Mouse (Mus musculus): ENCODE data around the gene Stx4a.

Gene Stx4a

DNA sequence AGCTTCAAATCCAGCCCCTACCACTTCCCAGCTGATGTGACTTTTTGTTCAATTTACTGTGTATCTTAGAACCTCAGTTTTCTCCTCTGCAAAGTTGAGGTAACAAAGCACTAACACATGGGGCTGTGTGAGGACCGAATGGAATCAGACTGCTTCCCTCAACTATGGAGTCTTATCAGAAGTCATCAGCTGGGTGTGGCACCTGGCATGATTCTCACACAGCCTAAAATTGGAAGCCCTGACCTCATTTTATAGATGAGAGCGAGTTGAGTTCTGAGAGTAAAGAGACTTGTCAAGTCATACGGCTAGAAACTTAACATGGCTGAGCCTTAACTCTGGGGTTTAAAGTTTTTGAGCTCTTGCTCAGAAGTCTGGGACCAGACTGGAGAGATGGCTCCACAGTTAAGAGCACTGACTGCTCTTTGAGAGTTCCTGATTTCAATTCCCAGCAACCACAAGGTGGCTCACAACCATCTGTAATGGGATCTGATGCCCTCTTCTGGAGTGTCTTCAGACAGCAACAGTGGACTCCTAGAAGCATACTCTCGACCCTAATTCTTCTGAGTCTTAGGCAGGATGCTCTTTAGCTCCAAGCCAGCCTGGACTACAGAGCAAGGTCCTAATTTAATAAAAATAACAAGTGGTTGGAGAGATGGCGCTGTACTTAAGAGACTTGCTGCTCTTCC, 46.2 kb downstream of the Stx4a start:
- ChIA-PET POLR2A (interaction anchor here (0.6 to 3.5 kb wide), 35 partner anchors 9 to 213 kb away, joined by 3 to 30 read pairs (median 4); partner anchors contain the start of genes Hsd3b7 (in 2 of the 4), Orai3 (in 2 of the 4), Bckdk (in 1 of the 4) and Gm21974 (in 1 of the 4)), CTCF (interaction anchor here (0.6 to 2.5 kb wide), 34 partner anchors 9 to 214 kb away, joined by 3 to 10 read pairs (median 4); partner anchors contain the start of genes Bcl7c (in 1 of the 4), Ctf1 (in 1 of the 4), Fus (in 1 of the 4) and Gm21974 (in 1 of the 4))

DNA sequence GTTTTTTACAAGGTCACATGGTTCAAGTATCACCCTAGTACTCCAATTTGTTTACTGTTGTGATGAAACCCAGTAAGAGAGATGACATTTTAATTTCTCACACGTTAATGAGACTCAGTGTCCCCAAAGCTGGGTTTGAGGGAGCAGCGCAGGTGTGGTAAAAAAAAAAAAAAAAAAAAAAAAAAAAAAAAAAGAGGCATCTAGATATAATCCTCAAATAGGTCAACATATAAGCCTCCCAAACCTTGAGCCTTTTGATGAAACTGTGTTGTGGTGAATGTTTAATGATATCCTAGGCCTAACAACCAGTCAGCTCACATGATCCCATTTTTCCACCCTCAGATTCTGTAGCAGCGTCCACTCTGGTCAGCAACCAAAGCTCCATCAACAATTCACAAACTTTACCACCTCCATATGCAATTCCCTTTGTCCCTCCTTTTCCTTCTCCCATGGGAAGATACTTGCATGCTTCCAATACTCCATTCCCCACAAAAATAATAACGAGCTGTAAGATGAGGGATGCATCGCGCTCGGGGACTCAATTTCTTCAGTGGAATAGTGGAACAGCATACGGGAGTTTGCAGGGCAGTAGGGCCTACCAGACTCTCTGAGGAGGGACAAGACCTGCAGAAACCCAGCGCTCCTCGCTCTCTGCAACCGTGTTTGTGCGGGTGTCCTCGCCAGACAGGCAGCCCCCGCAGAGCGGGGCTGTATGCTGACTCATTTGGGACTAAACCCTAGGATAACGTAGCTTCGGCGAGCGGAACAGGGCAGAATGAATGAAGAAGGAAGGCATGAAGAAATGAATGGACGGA, 50.9 kb downstream of the Stx4a start:
- CTCF ChIA-PET, result interaction anchor here in 2 of 4 experiments (0.5 to 2.3 kb wide), 4 partner anchors 8 to 189 kb away, joined by 4 to 12 read pairs (median 6); partner anchors contain the start of gene Kat8 (in 1 of the 2)
- POLR2A ChIA-PET, result interaction anchor here (0.5 to 5.6 kb wide), 37 partner anchors 7 to 1448 kb away, joined by 3 to 72 read pairs (median 6); partner anchors contain the start of genes Fus (in 2 of the 4), Gm21974 (in 2 of the 4), Kat8 (in 2 of the 4) and Vkorc1 (in 2 of the 4)

DNA sequence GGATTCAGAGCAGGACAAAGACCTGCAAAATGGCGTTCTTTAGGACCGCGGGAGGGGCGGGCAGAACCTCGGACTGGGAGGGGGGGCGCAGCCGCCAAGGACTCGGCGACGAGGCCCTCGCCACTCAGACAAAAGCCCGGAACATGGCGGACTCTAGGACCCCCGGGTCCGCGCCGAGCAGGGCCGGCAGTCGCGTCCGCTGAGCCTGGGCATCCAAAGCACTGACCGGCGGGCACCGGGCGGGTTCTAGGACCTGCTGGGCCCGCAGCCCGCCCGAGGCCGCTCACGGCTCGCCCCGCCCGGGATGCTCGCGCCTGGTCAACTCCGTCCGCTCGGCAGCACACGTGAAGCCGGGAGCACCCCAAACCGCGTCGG, 51.5 kb downstream of the Stx4a start:
- CTCF ChIA-PET, result interaction anchor here in 3 of 4 experiments (0.7 to 2.3 kb wide), 9 partner anchors 9 to 200 kb away, joined by 3 to 12 read pairs (median 4); partner anchors contain the start of genes Gm21974 (in 1 of the 3) and Vkorc1 (in 1 of the 3)
- POLR2A ChIA-PET, result interaction anchor here (0.5 to 5.6 kb wide), 46 partner anchors 8 to 1448 kb away, joined by 3 to 72 read pairs (median 5); partner anchors contain the start of genes Gm21974 (in 3 of the 4), Vkorc1 (in 3 of the 4), Fus (in 2 of the 4) and Kat8 (in 2 of the 4)

DNA sequence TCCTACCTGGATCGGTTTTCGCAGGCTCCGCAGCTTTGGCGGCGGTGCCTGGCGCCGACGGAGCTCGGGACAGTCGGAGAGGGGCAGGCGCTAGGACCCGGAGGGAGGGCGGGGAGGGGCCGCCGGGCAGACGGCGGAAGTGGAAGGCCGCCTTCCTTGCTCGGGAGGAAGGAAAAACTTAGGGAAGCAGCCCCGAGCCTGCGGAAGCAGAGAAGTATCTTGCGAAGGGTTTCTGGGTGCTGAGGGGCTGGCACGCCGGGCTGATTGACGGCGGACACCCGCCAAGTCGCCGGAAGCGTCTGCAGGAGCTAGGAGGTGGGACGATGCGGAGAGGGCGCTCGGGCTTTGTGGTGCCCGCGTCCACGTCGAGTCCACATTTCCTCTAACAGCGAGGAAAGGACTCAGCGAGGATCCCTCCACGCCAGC, 52.0 kb downstream of the Stx4a start, which contains the start of gene Zfp646:
Gene Zfp646 (plus strand): TSS at position 181 of the 426 bp plus-strand sequence.
- CTCF ChIA-PET, result interaction anchor here in 3 of 4 experiments (0.6 to 2.3 kb wide), 11 partner anchors 8 to 201 kb away, joined by 3 to 12 read pairs (median 4); partner anchors contain the start of genes Gm21974 (in 1 of the 3) and Vkorc1 (in 1 of the 3)
- POLR2A ChIA-PET, result interaction anchor here (0.6 to 5.6 kb wide), 65 partner anchors 8 to 1449 kb away, joined by 3 to 72 read pairs (median 4); partner anchors contain the start of genes Gm21974 (in 3 of the 4), Vkorc1 (in 3 of the 4), Fus (in 2 of the 4) and Kat8 (in 2 of the 4)

DNA sequence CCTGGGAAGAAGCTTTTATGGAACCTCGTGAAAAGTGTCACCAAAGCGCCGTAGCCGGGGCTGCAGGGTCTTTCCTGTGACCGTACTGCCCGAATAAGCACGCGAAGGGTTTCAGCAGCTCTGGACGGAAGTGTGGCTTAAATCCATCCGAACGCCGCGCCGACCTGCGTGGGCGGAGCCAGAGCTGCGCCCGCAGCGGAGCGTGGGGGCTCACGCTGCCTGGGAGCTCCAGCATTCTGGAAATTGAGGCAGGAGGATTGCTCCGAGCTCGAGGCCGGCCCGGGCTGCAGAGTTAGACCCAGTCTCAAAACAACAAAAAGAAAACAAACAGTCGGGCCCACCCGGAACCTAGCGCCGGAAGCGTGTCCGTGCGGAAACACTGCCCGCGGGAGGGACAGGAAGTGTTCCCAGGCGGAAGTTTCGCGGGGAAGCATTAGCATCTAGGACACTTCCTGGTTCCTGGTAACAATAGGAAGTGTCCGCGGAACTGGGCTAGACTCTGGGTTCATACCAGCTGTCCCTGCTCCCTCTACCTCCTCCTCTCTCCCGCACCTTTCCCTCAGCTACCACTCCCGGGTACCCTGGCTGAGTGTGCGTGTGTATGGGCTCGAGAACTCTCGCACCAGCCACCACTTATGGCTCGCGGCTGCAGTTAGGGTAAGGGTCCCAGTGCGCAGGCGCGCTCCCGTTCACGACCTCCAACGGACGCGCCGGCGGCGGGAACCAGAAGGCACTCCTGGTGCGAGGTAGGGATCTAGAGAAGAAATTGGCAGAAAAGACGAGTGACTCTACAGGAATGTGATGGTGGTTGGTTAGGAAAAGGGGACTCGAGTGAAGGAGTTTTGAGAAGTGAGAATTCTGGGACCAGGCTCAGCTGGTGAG, 52.6 kb downstream of the Stx4a start, which contains the start of gene Zfp668:
Gene Zfp668 (minus strand): TSS at position 362 of the 882 bp plus-strand sequence.
- ChIA-PET CTCF (interaction anchor here in 3 of 4 experiments (0.6 to 2.3 kb wide), 11 partner anchors 9 to 201 kb away, joined by 3 to 12 read pairs (median 4); partner anchors contain the start of genes Gm21974 (in 2 of the 3) and Vkorc1 (in 2 of the 3)), POLR2A (interaction anchor here (0.6 to 5.6 kb wide), 64 partner anchors 9 to 1449 kb away, joined by 3 to 72 read pairs (median 4); partner anchors contain the start of genes Gm21974 (in 3 of the 4), Vkorc1 (in 3 of the 4), Fus (in 2 of the 4) and Kat8 (in 2 of the 4))

DNA sequence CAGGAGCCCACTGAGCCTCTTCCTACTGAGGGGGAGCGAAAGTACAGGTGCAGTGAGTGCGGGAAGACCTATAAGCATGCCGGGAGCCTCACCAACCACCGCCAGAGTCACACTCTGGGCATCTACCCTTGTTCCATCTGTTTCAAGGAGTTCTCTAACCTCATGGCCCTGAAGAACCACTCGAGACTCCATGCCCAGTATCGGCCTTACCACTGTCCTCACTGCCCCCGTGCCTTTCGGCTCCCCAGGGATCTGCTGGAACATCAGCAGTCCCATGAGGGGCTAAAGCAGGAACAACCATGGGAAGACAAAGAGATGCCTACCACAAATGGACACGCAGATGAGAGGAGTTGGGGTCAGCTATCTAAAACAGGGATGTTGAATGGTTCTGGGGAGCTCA, 55.2 kb downstream of the Stx4a start:
- CTCF ChIA-PET, result interaction anchor here in 1 of 4 experiments (0.8 kb wide), 1 partner anchor 63 kb away, joined by 3 read pairs; no protein-coding TSS in a partner anchor
- POLR2A ChIA-PET, result interaction anchor here (0.6 to 2.0 kb wide), 9 partner anchors 9 to 248 kb away, joined by 3 to 8 read pairs (median 4); partner anchors contain the start of genes Prss53 (in 2 of the 4), Bckdk (in 1 of the 4), Gm21974 (in 1 of the 4) and Pycard (in 1 of the 4)

DNA sequence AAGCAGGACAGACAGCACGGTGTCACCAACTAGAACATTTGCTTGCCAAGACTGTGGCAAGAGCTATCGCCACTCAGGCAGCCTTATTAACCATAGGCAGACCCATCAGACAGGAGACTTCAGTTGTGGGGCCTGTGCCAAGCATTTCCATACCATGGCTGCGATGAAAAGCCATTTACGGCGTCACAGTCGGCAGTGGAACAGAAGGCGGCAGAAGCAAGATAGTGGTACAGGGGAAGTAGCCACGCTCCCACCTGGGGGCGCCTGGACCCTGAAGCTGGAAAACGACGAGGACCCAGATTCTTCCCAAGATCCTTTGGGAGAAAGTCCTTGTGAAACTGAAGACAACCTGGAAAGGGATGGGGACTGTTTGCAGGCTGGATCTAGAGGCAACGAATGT, 56.3 kb downstream of the Stx4a start:
- CTCF ChIA-PET, result no interaction called here
- POLR2A ChIA-PET, result interaction anchor here in 3 of 4 experiments (0.6 to 2.0 kb wide), 9 partner anchors 9 to 419 kb away, joined by 3 to 8 read pairs (median 4); partner anchors contain the start of genes Gm21974 (in 1 of the 3), Prss53 (in 1 of the 3) and Vkorc1 (in 1 of the 3)

DNA sequence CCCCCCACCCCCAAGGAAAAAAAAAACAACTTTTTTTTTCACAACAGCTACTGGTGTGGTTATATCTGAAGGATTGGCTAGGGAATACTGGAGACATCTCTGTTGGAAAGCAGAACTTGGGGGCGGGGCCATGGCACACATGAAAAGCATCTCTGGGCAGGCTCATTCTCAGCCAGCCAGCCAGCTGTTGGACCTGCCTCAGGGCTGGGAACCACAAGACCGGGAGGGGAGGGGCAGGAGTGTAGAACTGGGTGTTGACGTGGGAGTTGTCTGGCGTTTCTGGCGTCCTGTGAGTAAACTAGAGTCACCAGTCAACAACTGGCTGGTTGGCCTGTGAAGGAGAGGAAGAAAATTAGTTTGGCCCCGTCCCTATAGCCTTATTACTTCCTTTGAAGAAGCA, 61.9 kb downstream of the Stx4a start:
- ChIA-PET POLR2A (interaction anchor here in 3 of 4 experiments (0.6 to 7.8 kb wide), 17 partner anchors 10 to 630 kb away, joined by 3 to 72 read pairs (median 3); partner anchors contain the start of genes Gm21974 (in 2 of the 3), Kat8 (in 2 of the 3), Vkorc1 (in 2 of the 3) and Zfp646 (in 2 of the 3)), CTCF (interaction anchor here in 1 of 4 experiments (0.8 to 2.4 kb wide), 2 partner anchors 10 to 33 kb away, joined by 6 to 8 read pairs; partner anchors contain the start of gene Vkorc1)

DNA sequence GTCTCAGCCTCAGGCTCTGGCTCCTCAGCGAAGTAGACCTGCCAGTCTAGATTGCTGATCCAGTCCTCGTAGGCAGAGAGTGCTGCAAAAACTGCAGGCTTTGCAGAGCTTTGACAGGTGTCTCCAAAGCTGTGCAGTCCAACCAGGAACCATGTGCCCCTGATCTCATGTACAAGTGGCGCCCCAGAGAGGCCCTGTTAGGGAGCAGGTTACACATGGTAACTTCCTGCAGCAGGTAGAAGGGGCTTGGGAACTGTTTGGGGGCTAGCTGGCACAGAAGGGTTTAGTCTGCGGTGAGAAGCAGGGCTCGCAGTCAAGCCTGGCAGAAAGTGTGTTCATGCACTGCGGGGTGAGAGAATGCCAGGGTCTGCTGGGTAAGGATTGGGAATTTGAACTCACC, 62.5 kb downstream of the Stx4a start:
- POLR2A ChIA-PET, result interaction anchor here in 3 of 4 experiments (0.6 to 7.8 kb wide), 19 partner anchors 9 to 381 kb away, joined by 3 to 72 read pairs (median 6); partner anchors contain the start of genes Gm21974 (in 2 of the 3), Kat8 (in 2 of the 3), Vkorc1 (in 2 of the 3) and Zfp646 (in 2 of the 3)
- CTCF ChIA-PET, result interaction anchor here in 1 of 4 experiments (0.8 to 2.4 kb wide), 3 partner anchors 9 to 212 kb away, joined by 4 to 8 read pairs (median 6); partner anchors contain the start of gene Vkorc1

DNA sequence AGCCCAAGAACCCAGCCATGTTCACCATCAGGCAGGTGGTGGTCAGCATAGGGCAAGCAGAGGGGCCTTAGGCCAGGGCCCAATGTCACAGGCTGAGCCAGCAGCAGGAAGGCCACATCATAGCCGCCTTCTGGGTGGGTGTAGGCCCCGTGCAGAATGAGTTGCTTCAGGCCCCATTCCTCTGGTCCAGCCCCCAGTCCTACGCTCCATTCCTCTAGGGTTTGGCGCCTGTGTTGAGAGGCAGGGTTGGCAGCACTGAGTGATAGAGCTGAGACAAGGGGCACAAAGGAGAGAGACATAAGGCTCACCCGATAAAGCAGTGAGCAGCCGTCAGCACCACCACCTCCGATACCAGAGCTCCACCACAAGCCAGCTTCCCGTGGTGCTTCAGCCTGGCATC, 63.1 kb downstream of the Stx4a start:
- POLR2A ChIA-PET, result interaction anchor here in 3 of 4 experiments (1.0 to 7.8 kb wide), 30 partner anchors 8 to 159 kb away, joined by 3 to 72 read pairs (median 6); partner anchors contain the start of genes Kat8 (in 3 of the 3), Bckdk (in 2 of the 3), Gm21974 (in 2 of the 3) and Vkorc1 (in 2 of the 3)
- CTCF ChIA-PET, result interaction anchor here in 2 of 4 experiments (0.6 to 2.4 kb wide), 6 partner anchors 8 to 213 kb away, joined by 3 to 8 read pairs (median 4); partner anchors contain the start of genes Gm21974 (in 1 of the 2), Kat8 (in 1 of the 2) and Vkorc1 (in 1 of the 2)

DNA sequence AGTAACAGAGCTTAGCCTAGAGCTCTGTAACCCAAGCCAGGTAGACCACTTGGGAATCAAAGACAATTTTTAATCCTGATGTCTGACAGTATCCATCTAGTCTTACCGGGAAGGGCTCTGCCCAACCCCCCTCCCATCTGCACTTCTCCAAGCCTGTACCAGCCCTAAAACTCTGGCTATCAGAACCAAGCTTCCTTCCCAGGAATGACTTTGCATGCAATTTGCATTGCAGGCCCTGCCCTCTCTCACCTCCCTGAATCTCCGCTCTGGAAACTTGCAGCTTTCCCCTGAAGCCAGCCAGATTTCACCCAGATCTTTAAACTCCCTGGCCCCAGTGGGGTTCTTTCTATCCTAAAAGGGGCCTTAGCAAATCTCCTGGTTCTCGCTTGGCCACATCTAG, 63.7 kb downstream of the Stx4a start:
- ChIA-PET POLR2A (interaction anchor here in 3 of 4 experiments (0.6 to 7.8 kb wide), 34 partner anchors 8 to 160 kb away, joined by 3 to 72 read pairs (median 5); partner anchors contain the start of genes Kat8 (in 3 of the 3), Bckdk (in 2 of the 3), Gm21974 (in 2 of the 3) and Vkorc1 (in 2 of the 3)), CTCF (interaction anchor here in 3 of 4 experiments (0.7 to 2.4 kb wide), 7 partner anchors 8 to 837 kb away, joined by 3 to 8 read pairs (median 4); partner anchors contain the start of genes Gm21974 (in 1 of the 3), Kat8 (in 1 of the 3) and Vkorc1 (in 1 of the 3))

DNA sequence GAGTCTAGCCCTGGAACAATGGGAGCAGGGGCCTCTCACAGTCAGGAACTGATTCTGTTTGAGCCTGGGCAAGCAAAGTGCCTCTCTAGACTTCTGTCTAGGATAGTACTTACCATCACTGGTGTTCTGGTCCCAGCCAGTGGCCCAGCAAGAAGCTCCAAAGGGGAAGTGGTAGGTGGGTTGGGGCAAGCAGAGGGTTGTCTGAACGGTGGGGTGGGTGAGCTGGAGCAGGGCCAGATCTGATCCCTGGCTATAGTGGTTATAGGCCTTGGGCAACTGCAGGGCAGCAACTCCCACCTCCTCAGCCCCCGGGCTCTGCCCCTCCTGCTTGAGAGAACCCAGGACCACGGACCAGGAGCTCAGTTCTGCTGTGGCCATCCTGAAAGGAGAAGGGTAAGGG, 64.7 kb downstream of the Stx4a start:
- CTCF ChIA-PET, result interaction anchor here in 1 of 4 experiments (1.1 kb wide), 1 partner anchor 18 kb away, joined by 3 read pairs; no protein-coding TSS in a partner anchor

DNA sequence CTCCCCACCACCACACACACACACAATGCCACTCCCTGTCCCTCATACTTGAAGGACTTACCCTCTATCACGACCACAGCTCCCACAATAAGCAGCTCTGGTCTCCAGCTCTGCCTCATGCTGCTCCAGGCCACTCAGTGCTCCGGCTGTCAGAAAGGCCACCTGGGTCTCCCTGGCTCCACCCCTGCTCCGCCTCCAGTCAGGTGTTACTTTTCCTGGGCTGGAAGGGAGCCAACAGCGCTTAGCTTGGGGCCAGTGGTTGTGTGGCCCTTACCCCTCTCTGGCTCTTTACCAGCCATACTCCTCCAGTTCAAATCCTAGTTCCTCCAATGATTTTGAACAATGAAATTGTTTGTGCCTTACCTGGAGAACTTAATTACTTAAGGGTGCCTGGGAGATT, 66.7 kb downstream of the Stx4a start, which contains the start of gene Prss53:
Gene Prss53 (minus strand): TSS at position 173 of the 400 bp plus-strand sequence.
- CTCF ChIA-PET, result interaction anchor here in 2 of 4 experiments (0.7 to 1.5 kb wide), 2 partner anchors 9 to 218 kb away, joined by 3 to 5 read pairs; no protein-coding TSS in a partner anchor
- POLR2A ChIA-PET, result interaction anchor here in 3 of 4 experiments (0.6 to 7.8 kb wide), 24 partner anchors 8 to 1040 kb away, joined by 3 to 72 read pairs (median 4); partner anchors contain the start of genes Kat8 (in 2 of the 3), Zfp646 (in 2 of the 3), Hsd3b7 (in 1 of the 3) and Zfp668 (in 1 of the 3)

More for the DNA sequence above, 64.7 kb downstream of the Stx4a start:
- POLR2A ChIA-PET, result interaction anchor here (0.5 to 7.8 kb wide), 19 partner anchors 8 to 361 kb away, joined by 3 to 72 read pairs (median 4); partner anchors contain the start of genes Kat8 (in 2 of the 4), Zfp646 (in 2 of the 4), Zfp668 (in 2 of the 4) and Bckdk (in 1 of the 4)

DNA sequence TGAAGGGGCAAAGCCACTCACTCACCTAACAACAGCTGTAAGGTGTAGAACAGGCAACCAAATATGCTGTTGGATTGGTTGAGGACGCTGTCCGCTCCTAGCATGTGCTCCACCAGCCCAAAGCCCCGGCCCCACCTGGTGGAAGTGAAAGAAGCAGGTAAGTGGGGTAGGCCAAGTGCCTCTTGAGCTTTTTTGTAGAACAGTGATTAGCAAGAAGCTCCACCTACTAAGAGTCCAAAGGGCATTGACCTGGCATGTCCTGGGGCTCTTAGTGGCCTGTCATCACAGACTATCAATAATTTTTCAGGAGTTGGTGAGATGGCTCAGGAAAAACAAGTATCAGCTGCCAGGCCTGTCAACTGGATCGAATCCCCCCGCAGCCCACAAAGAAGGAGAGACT, 70.4 kb downstream of the Stx4a start:
- ChIA-PET POLR2A (interaction anchor here in 2 of 4 experiments (1.0 to 5.5 kb wide), 24 partner anchors 7 to 78 kb away, joined by 3 to 40 read pairs (median 10); partner anchors contain the start of genes Bckdk (in 2 of the 2), Kat8 (in 2 of the 2), Zfp646 (in 2 of the 2) and Zfp668 (in 2 of the 2)), CTCF (interaction anchor here in 3 of 4 experiments (0.7 to 3.4 kb wide), 8 partner anchors 9 to 237 kb away, joined by 3 to 23 read pairs (median 4); partner anchors contain the start of gene Bckdk (in 1 of the 3))

Data from embryonic stem cell, embryonic (primary cell).